ENCODE assay signal across 8 mouse cellular contexts in genomic region chr13:24615921-24616565, GRCm38 (mm10). TPM values are rescaled to one million over a fixed set of nuclear protein-coding genes. Genes with fewer than 3 reads are reported as not detected.
DNase-seq lines count a peak whose midpoint lies in the region; ATAC-seq and TF ChIP-seq lines count a peak whose summit lies in the region.
"Had no signal": no experiment of that assay in that cellular context is flagged by ENCODE, and none has a peak within 500 bp of the region (broad histone marks: within the 10 kb centered on the region; RNA-seq: fewer than 3 reads in every experiment).

No protein-coding gene starts in this region.

- no peaks in the 10 kb centered on the region for H3K27me3 ChIP-seq in Patski
- H3K27me3 ChIP-seq: embryonic facial prominence, embryonic 12.5 days had no signal

- intact Hi-C loops in left cerebral cortex, adult 2 months (cut with DNase I), result loop anchor here (2.0 kb wide), 1 partner anchor 95 kb away; no protein-coding TSS in a partner anchor
- intact Hi-C loops in left cerebral cortex, postnatal 14 days (cut with DNase I), result no loop called here

- ATAC-seq in Patski, result no peak

- POLR2A ChIA-PET in Patski (lab: Charles Lee), result no interaction called here

- no peak overlapping the region for H3K4me3 ChIP-seq in left cerebral cortex, adult 2 months
- H3K4me3 ChIP-seq: embryonic facial prominence, embryonic 12.5 days had no signal

- no peak for DNase-seq in left cerebral cortex, adult 2 months (ENCODE audit: extremely low spot score in 1 of 2, low spot score in 2 of 2)
- no peak for DNase-seq in left cerebral cortex, postnatal 14 days (ENCODE audit: low spot score in 2 of 2)
- DNase-seq in Patski (ENCODE audit: low read depth, low spot score), result no peak
- DNase-seq in c-Kit-positive CD71-positive TER-119-positive erythroid progenitor cells, embryonic 14.5 days (ENCODE audit: low spot score), result peak; percentile 32
- peak; percentile 44 to 49 for DNase-seq in lung, postnatal 4 days
- DNase-seq in ovary, postnatal 36 days (ENCODE audit: low spot score), result no peak
- no peak for DNase-seq in right cerebral cortex, adult 18-20 months

- in situ Hi-C loops in Patski (cut with MboI; ENCODE audit: low pct_unique_long_range_greater_than_20kb), result no loop called here

- H3K27ac ChIP-seq in left cerebral cortex, adult 2 months, result no peak overlapping the region
- H3K27ac ChIP-seq: embryonic facial prominence, embryonic 12.5 days had no signal

- peak; percentile 64 for TF ChIP-seq CTCF in left cerebral cortex, adult 2 months (IDR thresholded peaks at IDR 0.05)
- peak; percentile 39 for TF ChIP-seq CTCF in Patski (IDR thresholded peaks at IDR 0.05)

- CTCF ChIA-PET in Patski (lab: Charles Lee), result interaction anchor here (1.8 kb wide), 1 partner anchor 134 kb away, joined by 4 read pairs; no protein-coding TSS in a partner anchor

RNA-seq across cellular contexts. Expression of gene Ripor2, which starts 34.1 kb away (rescaled TPM):
- total RNA-seq in left cerebral cortex, adult 2 months (2021), result 10 to 100 TPM; 62.5 to 68.3 TPM
- 10 to 100 TPM; 74.2 to 75.5 TPM for total RNA-seq in left cerebral cortex, postnatal 14 days (2021)
- 3.5 TPM for polyA plus RNA-seq in Patski (2021)

Comparison
In these comparisons a context has a peak if more than half of its experiments do, and no peak if none do; other contexts are left out.
1. DNase-seq: peak in c-Kit-positive CD71-positive TER-119-positive erythroid progenitor cells, embryonic 14.5 days (single experiment) and lung, postnatal 4 days (2 of 2); none in left cerebral cortex, adult 2 months (0 of 2), left cerebral cortex, postnatal 14 days (0 of 2), Patski (single experiment), ovary, postnatal 36 days (single experiment) and right cerebral cortex, adult 18-20 months (single experiment).